Mouse (Mus musculus): ENCODE results near the gene Dock2. TPM values are rescaled to one million over a fixed set of nuclear protein-coding genes. Genes with fewer than 3 reads are reported as not detected.
A peak's percentile ranks its signal among the peaks of the same experiment; 100 is the strongest.

Gene Dock2
- polyA plus RNA-seq, 1 experiment: 48.9 TPM

- H3K4me1 ChIP-seq (replicated peaks; ENCODE audit: control insufficient read depth, insufficient read depth, low read length): no peaks in the 10 kb centered on the region
- DNase-seq: peak; percentile 65
- 13% methylated on average over 4 of the region's 4 CpGs for WGBS
- H3K36me3 ChIP-seq (ENCODE audit: control insufficient read depth, insufficient read depth, low read length): no peaks in the 10 kb centered on the region
- H3K27me3 ChIP-seq (ENCODE audit: control insufficient read depth, insufficient read depth, low read length): no peaks in the 10 kb centered on the region
- no peak overlapping the region for H3K27ac ChIP-seq (ENCODE audit: control insufficient read depth, insufficient read depth, low read length)
- H3K4me3 ChIP-seq (ENCODE audit: control insufficient read depth, insufficient read depth, low read length): no peak overlapping the region
- no peak for TF ChIP-seq POLR2A (IDR thresholded peaks at IDR 0.05; ENCODE audit: control insufficient read depth, extremely low read depth, insufficient read depth, low read length, poor library complexity)
- TF ChIP-seq CTCF (IDR thresholded peaks at IDR 0.05; ENCODE audit: borderline replicate concordance, control insufficient read depth, extremely low read depth, insufficient read depth, low read length, poor library complexity): no peak
These were observed 12.4 kb upstream of the Dock2 start for GRCm38 (mm10) chr11:34796097-34796496.

GRCm38 (mm10) chr11:34791872-34792271, 8.2 kb upstream of the Dock2 start:
- Histone ChIP-seq H3K4me1 (replicated peaks; ENCODE audit: control insufficient read depth, insufficient read depth, low read length) (no peaks in the 10 kb centered on the region), H3K27me3 (ENCODE audit: control insufficient read depth, insufficient read depth, low read length) (no peaks in the 10 kb centered on the region), H3K36me3 (ENCODE audit: control insufficient read depth, insufficient read depth, low read length) (no peaks in the 10 kb centered on the region), H3K27ac (ENCODE audit: control insufficient read depth, insufficient read depth, low read length) (no peak overlapping the region), H3K4me3 (ENCODE audit: control insufficient read depth, insufficient read depth, low read length) (no peak overlapping the region)
- WGBS: 72% methylated on average over 8 of the region's 8 CpGs
- DNase-seq: peak; percentile 34
- TF ChIP-seq CTCF (IDR thresholded peaks at IDR 0.05; ENCODE audit: borderline replicate concordance, control insufficient read depth, extremely low read depth, insufficient read depth, low read length, poor library complexity): no peak
- no peak for TF ChIP-seq POLR2A (IDR thresholded peaks at IDR 0.05; ENCODE audit: control insufficient read depth, extremely low read depth, insufficient read depth, low read length, poor library complexity)

- Histone ChIP-seq H3K27me3 (ENCODE audit: control insufficient read depth, insufficient read depth, low read length) (no peaks in the 10 kb centered on the region), H3K4me3 (ENCODE audit: control insufficient read depth, insufficient read depth, low read length) (no peak overlapping the region), H3K4me1 (replicated peaks; ENCODE audit: control insufficient read depth, insufficient read depth, low read length) (peaks cover 23% of the 10 kb centered on the region), H3K36me3 (ENCODE audit: control insufficient read depth, insufficient read depth, low read length) (peaks cover 8% of the 10 kb centered on the region), H3K27ac (ENCODE audit: control insufficient read depth, insufficient read depth, low read length) (no peak overlapping the region)
- DNase-seq: no peak
- TF ChIP-seq POLR2A (IDR thresholded peaks at IDR 0.05; ENCODE audit: control insufficient read depth, extremely low read depth, insufficient read depth, low read length, poor library complexity): no peak
- TF ChIP-seq CTCF (IDR thresholded peaks at IDR 0.05; ENCODE audit: borderline replicate concordance, control insufficient read depth, extremely low read depth, insufficient read depth, low read length, poor library complexity): no peak
These were observed 1.2 kb upstream of the Dock2 start for GRCm38 (mm10) chr11:34784864-34785263.

GRCm38 (mm10) chr11:34782516-34783430, 919 bp downstream of the Dock2 start:
- no peaks in the 10 kb centered on the region for H3K27me3 ChIP-seq (ENCODE audit: control insufficient read depth, insufficient read depth, low read length)
- TF ChIP-seq POLR2A (IDR thresholded peaks at IDR 0.05; ENCODE audit: control insufficient read depth, extremely low read depth, insufficient read depth, low read length, poor library complexity): no peak
- no peak for TF ChIP-seq CTCF (IDR thresholded peaks at IDR 0.05; ENCODE audit: borderline replicate concordance, control insufficient read depth, extremely low read depth, insufficient read depth, low read length, poor library complexity)
- H3K36me3 ChIP-seq (ENCODE audit: control insufficient read depth, insufficient read depth, low read length): peaks cover 8% of the 10 kb centered on the region
- peak; percentile 90 for DNase-seq
- WGBS: 15% methylated on average over 8 of the region's 8 CpGs
- peak overlapping the region; percentile 90 for H3K27ac ChIP-seq (ENCODE audit: control insufficient read depth, insufficient read depth, low read length)
- peaks cover 28% of the 10 kb centered on the region for H3K4me1 ChIP-seq (replicated peaks; ENCODE audit: control insufficient read depth, insufficient read depth, low read length)
- peak overlapping the region; percentile 91 for H3K4me3 ChIP-seq (ENCODE audit: control insufficient read depth, insufficient read depth, low read length)

- 60% methylated on average over 2 of the region's 2 CpGs for WGBS
- no peak for DNase-seq
- Histone ChIP-seq H3K27me3 (ENCODE audit: control insufficient read depth, insufficient read depth, low read length) (no peaks in the 10 kb centered on the region), H3K4me1 (replicated peaks; ENCODE audit: control insufficient read depth, insufficient read depth, low read length) (peaks cover 38% of the 10 kb centered on the region), H3K27ac (ENCODE audit: control insufficient read depth, insufficient read depth, low read length) (no peak overlapping the region), H3K4me3 (ENCODE audit: control insufficient read depth, insufficient read depth, low read length) (no peak overlapping the region), H3K36me3 (ENCODE audit: control insufficient read depth, insufficient read depth, low read length) (peaks cover 8% of the 10 kb centered on the region)
- TF ChIP-seq CTCF (IDR thresholded peaks at IDR 0.05; ENCODE audit: borderline replicate concordance, control insufficient read depth, extremely low read depth, insufficient read depth, low read length, poor library complexity): no peak
- TF ChIP-seq POLR2A (IDR thresholded peaks at IDR 0.05; ENCODE audit: control insufficient read depth, extremely low read depth, insufficient read depth, low read length, poor library complexity): no peak
These were observed 2.9 kb downstream of the Dock2 start for GRCm38 (mm10) chr11:34780786-34781185.

- DNase-seq: no peak
- Histone ChIP-seq H3K4me1 (replicated peaks; ENCODE audit: control insufficient read depth, insufficient read depth, low read length) (peaks cover 45% of the 10 kb centered on the region), H3K36me3 (ENCODE audit: control insufficient read depth, insufficient read depth, low read length) (peaks cover 8% of the 10 kb centered on the region), H3K27me3 (ENCODE audit: control insufficient read depth, insufficient read depth, low read length) (no peaks in the 10 kb centered on the region), H3K27ac (ENCODE audit: control insufficient read depth, insufficient read depth, low read length) (no peak overlapping the region), H3K4me3 (ENCODE audit: control insufficient read depth, insufficient read depth, low read length) (no peak overlapping the region)
- TF ChIP-seq CTCF (IDR thresholded peaks at IDR 0.05; ENCODE audit: borderline replicate concordance, control insufficient read depth, extremely low read depth, insufficient read depth, low read length, poor library complexity) (no peak), POLR2A (IDR thresholded peaks at IDR 0.05; ENCODE audit: control insufficient read depth, extremely low read depth, insufficient read depth, low read length, poor library complexity) (no peak)
- 46% methylated on average over 4 of the region's 4 CpGs for WGBS
These were observed 3.7 kb downstream of the Dock2 start for GRCm38 (mm10) chr11:34779966-34780365.
